Mouse (Mus musculus) spleen, adult 2 months (tissue): ENCODE results near the gene Arhgap21. TPM values are rescaled to one million over a fixed set of nuclear protein-coding genes. Genes with fewer than 3 reads are reported as not detected.

Experiments
- DNase-seq, 2 experiments: peaks; one replicate each; pipeline versions ENCODE4 v3.0.0 to v3.0.0-alpha.2; 2012 to 2021; ENCODE audit warnings: low spot score in 2 of 2, low read depth in 1 of 2
- H3K27ac ChIP-seq: fragments of 200-500 bp; 2 replicates; pipeline ENCODE4 v1.5.1; 2012; ENCODE audit warnings: low read length, inconsistent platforms; ENCODE audit not compliant: insufficient read depth
- H3K27me3 ChIP-seq: fragments of 200-500 bp; 2 replicates; pipeline ENCODE4 v1.6.1; 2012; ENCODE audit warnings: mild to moderate bottlenecking, moderate library complexity, low read length, inconsistent platforms; ENCODE audit not compliant: control insufficient read depth, insufficient read depth
- H3K36me3 ChIP-seq: fragments of 200-500 bp; 2 replicates; pipeline ENCODE4 v1.6.1; 2012; ENCODE audit warnings: mild to moderate bottlenecking, low read length, inconsistent platforms; ENCODE audit not compliant: control insufficient read depth, insufficient read depth
- H3K4me1 ChIP-seq: fragments of 200-500 bp; 2 replicates; pipeline ENCODE4 v1.6.1; 2011; ENCODE audit warnings: inconsistent platforms; ENCODE audit not compliant: control insufficient read depth, insufficient read depth, insufficient read length
- H3K4me3 ChIP-seq: fragments of 200-500 bp; 2 replicates; pipeline ENCODE4 v1.5.1; 2011; ENCODE audit warnings: mild to moderate bottlenecking, inconsistent platforms; ENCODE audit not compliant: insufficient read depth, insufficient read length; ENCODE audit errors: extremely low read depth
- CTCF ChIP-seq: fragments of 200-500 bp; IDR thresholded peaks from 2 replicates; pipeline ENCODE4 v1.5.1; 2011; ENCODE audit warnings: mild to moderate bottlenecking, inconsistent platforms; ENCODE audit not compliant: insufficient read depth, insufficient read length, insufficient replicate concordance; ENCODE audit errors: extremely low read depth
- POLR2A ChIP-seq: fragments of 200-500 bp; IDR thresholded peaks from 2 replicates; pipeline ENCODE4 v1.6.1; 2011; ENCODE audit warnings: low read depth, low read length, inconsistent platforms
- WGBS: fragments of 180-500 bp; shearing (Covaris S2); methylation state at CpG from one replicate; pipeline ENCODE4 v1.1.7; 2018; 5-methylcytosine and 5-hydroxymethylcytosine counted together
- polyA plus RNA-seq: library from polyadenylated mRNA; depleted of rRNA; stranded (reverse); fragments of >200 nt; gene quantifications from 2 replicates; pipeline ENCODE4 v1.2.3, GENCODE M21; 2012

Arhgap21 gene
- polyA plus RNA-seq, 1 experiment, result 3.4 TPM

GRCm38 (mm10) chr2:20874621-20875020, 94.1 kb downstream of the Arhgap21 start:
- Histone ChIP-seq H3K4me1 (no peaks in the 10 kb centered on the region), H3K36me3 (peaks cover 3% of the 10 kb centered on the region; the same call in 1 of the 2 replicates), H3K27me3 (no peaks in the 10 kb centered on the region), H3K27ac (no peak overlapping the region), H3K4me3 (no peak overlapping the region)
- no peak for DNase-seq
- TF ChIP-seq POLR2A, result no peak
- no peak for TF ChIP-seq CTCF
- 97% methylated on average over 5 of the region's 5 CpGs for WGBS

- TF ChIP-seq POLR2A (no peak), CTCF (no peak)
- H3K36me3 ChIP-seq, result peaks cover 4% of the 10 kb centered on the region; the same call in 1 of the 2 replicates
- no peak overlapping the region for H3K27ac ChIP-seq
- H3K4me1 ChIP-seq, result no peaks in the 10 kb centered on the region
- DNase-seq, result no peak
- H3K4me3 ChIP-seq, result no peak overlapping the region
- H3K27me3 ChIP-seq, result no peaks in the 10 kb centered on the region
- WGBS, result 55% methylated on average over 2 of the region's 2 CpGs
Measured at GRCm38 (mm10) chr2:20869212-20869965, 99.3 kb downstream of the Arhgap21 start.

- Histone ChIP-seq H3K4me1 (no peaks in the 10 kb centered on the region), H3K36me3 (peaks cover 3% of the 10 kb centered on the region; the same call in 1 of the 2 replicates), H3K4me3 (no peak overlapping the region), H3K27me3 (no peaks in the 10 kb centered on the region), H3K27ac (no peak overlapping the region)
- no peak for TF ChIP-seq CTCF
- TF ChIP-seq POLR2A, result no peak
- DNase-seq, result no peak
Measured at GRCm38 (mm10) chr2:20868052-20868451, 100.6 kb downstream of the Arhgap21 start.

GRCm38 (mm10) chr2:20865795-20866194, 102.9 kb downstream of the Arhgap21 start:
- DNase-seq, result no peak
- H3K27me3 ChIP-seq, result no peaks in the 10 kb centered on the region
- TF ChIP-seq CTCF (no peak), POLR2A (no peak)
- H3K4me3 ChIP-seq, result no peak overlapping the region
- H3K27ac ChIP-seq, result no peak overlapping the region
- WGBS, result 90% methylated on average over 3 of the region's 3 CpGs
- H3K4me1 ChIP-seq, result no peaks in the 10 kb centered on the region
- peaks cover 5% of the 10 kb centered on the region; the same call in 1 of the 2 replicates for H3K36me3 ChIP-seq

GRCm38 (mm10) chr2:20864569-20864968, 104.1 kb downstream of the Arhgap21 start:
- WGBS, result 93% methylated on average over 2 of the region's 2 CpGs
- Histone ChIP-seq H3K4me3 (no peak overlapping the region), H3K4me1 (no peaks in the 10 kb centered on the region), H3K27me3 (no peaks in the 10 kb centered on the region), H3K36me3 (peaks cover 6% of the 10 kb centered on the region; the same call in 1 of the 2 replicates), H3K27ac (no peak overlapping the region)
- TF ChIP-seq CTCF, result no peak
- no peak for TF ChIP-seq POLR2A
- DNase-seq, result no peak

- TF ChIP-seq CTCF, result no peak
- TF ChIP-seq POLR2A, result no peak
- Histone ChIP-seq H3K4me3 (no peak overlapping the region), H3K36me3 (peaks cover 9% of the 10 kb centered on the region; the same call in 1 of the 2 replicates), H3K27ac (no peak overlapping the region), H3K27me3 (no peaks in the 10 kb centered on the region), H3K4me1 (no peaks in the 10 kb centered on the region)
- DNase-seq, result no peak
- WGBS, result 92% methylated on average over 5 of the region's 5 CpGs
Measured at GRCm38 (mm10) chr2:20860756-20861155, 107.9 kb downstream of the Arhgap21 start.

GRCm38 (mm10) chr2:20849346-20849745, 119.3 kb downstream of the Arhgap21 start:
- Histone ChIP-seq H3K27ac (no peak overlapping the region), H3K27me3 (no peaks in the 10 kb centered on the region), H3K4me1 (no peaks in the 10 kb centered on the region), H3K36me3 (peaks cover 6% of the 10 kb centered on the region), H3K4me3 (no peak overlapping the region)
- DNase-seq, result no peak
- TF ChIP-seq CTCF, result no peak
- no peak for TF ChIP-seq POLR2A
- 96% methylated on average over 18 of the region's 18 CpGs for WGBS
